In genomic region chr10:26063071-26063470, GRCm38 (mm10) we compare ENCODE assay signal across 20 mouse cellular contexts. TPM values are rescaled to one million over a fixed set of nuclear protein-coding genes. Genes with fewer than 3 reads are reported as not detected.
"Had no signal": no experiment of that assay in that cellular context is flagged by ENCODE, and none has a peak within 500 bp of the region (broad histone marks: within the 10 kb centered on the region; RNA-seq: fewer than 3 reads in every experiment).

No protein-coding gene starts in this region.

- H3K4me3 ChIP-seq: kidney, embryonic 15.5 days; left cerebral cortex, adult 2 months; megakaryocyte, embryonic 14.5 days; midbrain, embryonic 10.5 days; midbrain, embryonic 13.5 days had no signal

- H3K27ac ChIP-seq: kidney, embryonic 15.5 days; left cerebral cortex, adult 2 months; liver, embryonic 14.5 days; midbrain, embryonic 10.5 days; midbrain, embryonic 13.5 days; stomach, postnatal 0 days had no signal

- H3K36me3 ChIP-seq: kidney, embryonic 15.5 days had no signal

- DNase-seq: kidney, adult 8-10 months; kidney, postnatal 10 days; kidney, postnatal 36 days; layer of hippocampus, postnatal 36 days; liver, postnatal 0 days; lung, embryonic 14.5 days; right cerebral cortex, adult 18-20 months; right cerebral cortex, postnatal 14 days; right cerebral cortex, postnatal 4 days; thymus, postnatal 25 days had no signal

- H3K4me1 ChIP-seq: kidney, embryonic 15.5 days; megakaryocyte, embryonic 14.5 days; midbrain, embryonic 10.5 days; midbrain, embryonic 13.5 days had no signal

- H3K27me3 ChIP-seq: kidney, embryonic 15.5 days; megakaryocyte, embryonic 14.5 days; midbrain, embryonic 13.5 days had no signal

RNA-seq across cellular contexts. Expression of gene Gm9767, which starts 15.0 kb away (rescaled TPM):
- total RNA-seq: monocyte, adult 5-6 weeks had no signal
- polyA plus RNA-seq: kidney, embryonic 15.5 days; liver, embryonic 11.5 days; liver, embryonic 14.5 days; liver, postnatal 0 days; lung, embryonic 14.5 days; midbrain, embryonic 10.5 days; thymus, postnatal 0 days had no signal

RNA-seq across cellular contexts. Expression of gene Tmem200a, which starts 15.8 kb away (rescaled TPM):
- total RNA-seq: monocyte, adult 5-6 weeks had no signal
- polyA plus RNA-seq: liver, postnatal 0 days had no signal
